ENCODE assay signal across 13 mouse cellular contexts in the genomic region with DNA sequence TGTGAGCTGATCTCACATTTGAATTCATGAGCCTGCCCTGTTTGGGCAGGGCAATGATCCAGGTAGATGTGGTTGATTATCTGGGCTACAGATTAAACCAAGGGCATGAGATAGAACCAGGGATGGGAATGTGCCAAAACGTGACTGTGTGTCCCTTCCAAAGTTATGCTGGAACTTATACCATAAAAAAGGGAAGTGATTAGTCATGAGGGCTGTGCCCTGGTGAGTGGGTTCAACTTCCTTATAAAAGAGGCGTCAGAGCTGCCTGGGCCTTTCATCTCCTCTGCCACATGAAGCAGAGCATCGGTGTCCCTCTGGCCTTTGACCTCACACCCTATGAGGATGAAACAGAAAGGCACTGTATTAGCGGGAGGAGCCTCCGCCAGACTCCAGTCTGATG. TPM values are rescaled to one million over a fixed set of nuclear protein-coding genes. Genes with fewer than 3 reads are reported as not detected.
DNase-seq lines count a peak whose midpoint lies in the region; ATAC-seq and TF ChIP-seq lines count a peak whose summit lies in the region.
"Had no signal": no experiment of that assay in that cellular context is flagged by ENCODE, and none has a peak within 500 bp of the region (broad histone marks: within the 10 kb centered on the region; RNA-seq: fewer than 3 reads in every experiment).

No protein-coding gene starts in this region.

- H3K4me3 ChIP-seq in liver, postnatal 0 days (ENCODE audit: low read depth, low read length) = no peak overlapping the region
- no peak overlapping the region for H3K4me3 ChIP-seq in liver, embryonic 11.5 days (ENCODE audit: low read depth, low read length)
- H3K4me3 ChIP-seq in bone marrow, adult 2 months (replicated peaks; ENCODE audit: control insufficient read depth, low read depth, low read length) = no peak overlapping the region
- H3K4me3 ChIP-seq: erythroblast, embryonic 14.5 days; hindbrain, embryonic 10.5 days; limb, embryonic 12.5 days; neural tube, embryonic 12.5 days had no signal

- WGBS in liver, postnatal 0 days (ENCODE audit: insufficient replicate concordance) = 28% methylated on average over 5 of the region's 5 CpGs
- 44% methylated on average over 5 of the region's 5 CpGs for WGBS in liver, embryonic 11.5 days
- 5% methylated on average over 5 of the region's 5 CpGs for WGBS in bone marrow, adult 2 months

- H3K4me1 ChIP-seq in liver, postnatal 0 days (ENCODE audit: insufficient read depth) = peaks cover 16% of the 10 kb centered on the region
- H3K4me1 ChIP-seq in liver, embryonic 11.5 days (replicated peaks; ENCODE audit: control insufficient read depth, insufficient read depth, low read length) = peaks cover 9% of the 10 kb centered on the region
- H3K4me1 ChIP-seq in bone marrow, adult 2 months (ENCODE audit: control insufficient read depth, insufficient read depth, low read length) = peaks cover 2% of the 10 kb centered on the region; the same call in 1 of the 2 replicates

- no peak for TF ChIP-seq CTCF in liver, postnatal 0 days (IDR thresholded peaks at IDR 0.05; ENCODE audit: low read depth)
- no peak for TF ChIP-seq CTCF in bone marrow, adult 2 months (IDR thresholded peaks at IDR 0.05; ENCODE audit: control insufficient read depth, insufficient read depth, low read length)

- H3K27me3 ChIP-seq in liver, postnatal 0 days (ENCODE audit: insufficient read depth, low read length) = no peaks in the 10 kb centered on the region
- H3K27me3 ChIP-seq in liver, embryonic 11.5 days (replicated peaks; ENCODE audit: control insufficient read depth, insufficient read depth, low read length) = no peaks in the 10 kb centered on the region
- H3K27me3 ChIP-seq: limb, embryonic 12.5 days; neural tube, embryonic 12.5 days had no signal

- no peaks in the 10 kb centered on the region for H3K9me3 ChIP-seq in liver, postnatal 0 days (ENCODE audit: low read length)
- peaks cover 4% of the 10 kb centered on the region; the same call in 1 of the 2 replicates for H3K9me3 ChIP-seq in liver, embryonic 11.5 days (ENCODE audit: control insufficient read depth, low read length)
- H3K9me3 ChIP-seq: hindbrain, embryonic 10.5 days; limb, embryonic 12.5 days; neural tube, embryonic 12.5 days had no signal

- TF ChIP-seq EP300 in liver, postnatal 0 days (IDR thresholded peaks at IDR 0.05; ENCODE audit: low read depth) = no peak

- TF ChIP-seq POLR2A in bone marrow, adult 2 months (IDR thresholded peaks at IDR 0.05; ENCODE audit: borderline replicate concordance, control insufficient read depth, low read depth, low read length) = no peak

- ATAC-seq in liver, postnatal 0 days = no peak
- no peak for ATAC-seq in liver, embryonic 11.5 days (replicated peaks; ENCODE audit: low FRiP score)
- ATAC-seq in megakaryocyte progenitor cell, adult 5-6 weeks (replicated peaks; ENCODE audit: poor library complexity) = peak; percentile 45

- H3K36me3 ChIP-seq in liver, postnatal 0 days (replicated peaks; ENCODE audit: insufficient read depth, low read length) = no peaks in the 10 kb centered on the region
- H3K36me3 ChIP-seq in liver, embryonic 11.5 days (ENCODE audit: control insufficient read depth, insufficient read depth, low read length) = no peaks in the 10 kb centered on the region
- H3K36me3 ChIP-seq: hindbrain, embryonic 10.5 days; limb, embryonic 12.5 days; neural tube, embryonic 12.5 days had no signal

- no peak overlapping the region for H3K9ac ChIP-seq in liver, postnatal 0 days (replicated peaks)
- H3K9ac ChIP-seq in liver, embryonic 11.5 days (ENCODE audit: low read depth, low read length) = no peak overlapping the region
- H3K9ac ChIP-seq: limb, embryonic 12.5 days; neural tube, embryonic 12.5 days had no signal

- no peak for DNase-seq in liver, postnatal 0 days
- DNase-seq in liver, embryonic 11.5 days (ENCODE audit: low spot score) = no peak
- DNase-seq in B cell, adult 2 months = peak; percentile 68 to 75
- no peak for DNase-seq in cerebellum, postnatal 4 days (ENCODE audit: low spot score in 2 of 2)
- DNase-seq in gastrocnemius, postnatal 25 days = no peak
- DNase-seq: embryo, embryonic 11 days; retina, postnatal 1 day had no signal

- H3K27ac ChIP-seq in liver, postnatal 0 days (ENCODE audit: low read depth) = peak overlapping the region; percentile 66
- H3K27ac ChIP-seq in liver, embryonic 11.5 days (ENCODE audit: low read depth, low read length) = no peak overlapping the region
- peak overlapping the region; percentile 57 for H3K27ac ChIP-seq in bone marrow, adult 2 months (ENCODE audit: control insufficient read depth, insufficient read depth, low read depth, low read length, poor library complexity)
- H3K27ac ChIP-seq: hindbrain, embryonic 10.5 days; limb, embryonic 12.5 days; neural tube, embryonic 12.5 days had no signal

- H3K4me2 ChIP-seq in liver, postnatal 0 days (ENCODE audit: low read depth, low read length) = no peak overlapping the region
- H3K4me2 ChIP-seq in liver, embryonic 11.5 days = no peak overlapping the region
- H3K4me2 ChIP-seq: limb, embryonic 12.5 days; neural tube, embryonic 12.5 days had no signal

RNA-seq across cellular contexts. Expression of a gene that starts 15.3 kb away (rescaled TPM):
- 454 and 482 TPM in 2 replicates for polyA plus RNA-seq in liver, postnatal 0 days (2015; fragmentation: Nextera tagmentation; extraction: Ambion mirVana)
- 957 and 975 TPM in 2 replicates for polyA plus RNA-seq in liver, embryonic 11.5 days (2014; fragmentation: Nextera tagmentation; extraction: Ambion mirVana)
- 105 and 143 TPM in 2 replicates for polyA plus RNA-seq in bone marrow, adult 2 months (2011; ENCODE audit: insufficient read depth, insufficient read length, low replicate concordance, missing spikeins)
- 340 and 447 TPM in 2 replicates for total RNA-seq in megakaryocyte progenitor cell, adult 5-6 weeks (2015)
- total RNA-seq in megakaryocyte progenitor cell, adult 5-6 weeks (2017) = 536 and 549 TPM in 2 replicates
- 100 to 1,000 TPM; 351 to 515 TPM for total RNA-seq in gastrocnemius, postnatal 25 days (2021)

RNA-seq across cellular contexts. Expression of a gene that starts 24.5 kb away (rescaled TPM):
- polyA plus RNA-seq in liver, postnatal 0 days (2015; fragmentation: Nextera tagmentation; extraction: Ambion mirVana) = 3.5 and 4.7 TPM in 2 replicates
- 14.0 and 14.3 TPM in 2 replicates for polyA plus RNA-seq in liver, embryonic 11.5 days (2014; fragmentation: Nextera tagmentation; extraction: Ambion mirVana)
- 10.0 and 19.8 TPM in 2 replicates for polyA plus RNA-seq in bone marrow, adult 2 months (2011; ENCODE audit: insufficient read depth, insufficient read length, low replicate concordance, missing spikeins)
- 5.9 and 6.5 TPM in 2 replicates for total RNA-seq in megakaryocyte progenitor cell, adult 5-6 weeks (2015)
- total RNA-seq in megakaryocyte progenitor cell, adult 5-6 weeks (2017) = 24.0 and 29.9 TPM in 2 replicates
- 1 to 10 TPM; 5.7 to 6.5 TPM for total RNA-seq in gastrocnemius, postnatal 25 days (2021)

Comparison
In these comparisons a context has a peak if more than half of its experiments do, and no peak if none do; other contexts are left out.
1. DNase-seq: peak in B cell, adult 2 months (2 of 2); none in liver, postnatal 0 days (single experiment), liver, embryonic 11.5 days (single experiment), cerebellum, postnatal 4 days (0 of 2) and gastrocnemius, postnatal 25 days (single experiment).